Mouse (Mus musculus) NIH3T3 (cell line): Measurements from ENCODE around the gene Cuta.

Experiments used
- DNase-seq: peaks from one replicate; pipeline ENCODE4 v3.0.0-alpha.2; 2012; ENCODE audit warnings: low read depth

The Cuta gene

DNA sequence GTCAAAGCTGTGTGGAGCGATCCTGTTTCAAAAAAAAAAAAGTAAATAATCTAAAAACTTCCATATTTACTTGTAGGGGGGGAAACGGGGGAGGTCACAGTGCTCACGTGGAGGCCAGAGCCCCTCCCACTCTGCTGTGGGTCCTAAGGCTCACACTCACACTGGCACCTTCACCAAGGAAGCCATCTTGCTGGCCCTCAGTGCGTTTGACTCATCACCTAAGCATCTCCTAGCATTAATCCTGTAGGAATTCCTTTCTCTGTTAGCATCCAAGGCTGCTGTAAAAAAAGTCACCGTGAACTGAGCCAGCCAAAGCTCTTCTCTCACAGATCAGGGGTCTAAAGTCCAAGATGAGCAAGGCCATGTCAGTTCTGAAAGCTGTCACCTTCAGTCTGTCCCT is 16.9 kb upstream of the Cuta start:
- peak; percentile 83 for DNase-seq

DNA sequence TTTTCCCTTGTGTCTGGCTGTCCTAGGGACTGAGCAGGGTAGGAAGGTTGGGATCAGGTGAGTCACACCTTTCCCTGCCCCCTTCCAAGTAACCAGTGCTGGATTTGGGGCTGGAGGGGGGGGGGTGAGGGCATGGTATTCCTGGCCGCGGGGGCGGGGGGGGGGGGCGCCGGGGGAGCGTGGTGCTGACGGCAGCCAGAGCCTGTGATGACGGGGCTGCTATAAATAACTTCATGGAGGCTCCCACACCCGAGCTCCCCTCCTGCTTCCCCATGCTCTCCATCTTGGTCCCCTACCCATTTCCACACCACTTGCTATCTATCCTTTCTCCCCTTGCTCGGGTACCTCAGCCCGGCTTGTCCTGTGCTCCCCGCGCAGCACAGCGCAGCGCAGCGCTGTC is 14.4 kb upstream of the Cuta start:
- DNase-seq = peak; percentile 53

DNA sequence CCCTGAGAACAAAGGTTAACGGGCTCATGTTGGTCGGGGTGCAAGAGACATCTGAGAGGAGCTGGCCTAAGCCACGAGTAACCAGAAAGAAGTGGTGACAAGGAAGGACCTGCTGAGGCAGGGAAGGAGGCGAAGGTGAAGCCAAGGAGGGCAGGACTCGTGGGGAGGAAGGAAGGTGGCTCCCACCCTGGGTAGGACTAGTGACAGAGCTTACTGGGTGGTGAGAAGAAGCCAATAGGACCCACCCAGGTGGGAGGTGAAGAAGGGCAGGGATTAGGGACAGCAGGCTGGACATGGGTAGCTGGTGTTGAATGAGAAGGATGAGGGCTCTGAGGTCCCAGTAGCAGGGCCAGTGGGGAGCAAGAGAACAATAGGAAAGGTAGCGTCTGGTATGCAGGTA is 13.8 kb upstream of the Cuta start:
- DNase-seq = no peak

DNA sequence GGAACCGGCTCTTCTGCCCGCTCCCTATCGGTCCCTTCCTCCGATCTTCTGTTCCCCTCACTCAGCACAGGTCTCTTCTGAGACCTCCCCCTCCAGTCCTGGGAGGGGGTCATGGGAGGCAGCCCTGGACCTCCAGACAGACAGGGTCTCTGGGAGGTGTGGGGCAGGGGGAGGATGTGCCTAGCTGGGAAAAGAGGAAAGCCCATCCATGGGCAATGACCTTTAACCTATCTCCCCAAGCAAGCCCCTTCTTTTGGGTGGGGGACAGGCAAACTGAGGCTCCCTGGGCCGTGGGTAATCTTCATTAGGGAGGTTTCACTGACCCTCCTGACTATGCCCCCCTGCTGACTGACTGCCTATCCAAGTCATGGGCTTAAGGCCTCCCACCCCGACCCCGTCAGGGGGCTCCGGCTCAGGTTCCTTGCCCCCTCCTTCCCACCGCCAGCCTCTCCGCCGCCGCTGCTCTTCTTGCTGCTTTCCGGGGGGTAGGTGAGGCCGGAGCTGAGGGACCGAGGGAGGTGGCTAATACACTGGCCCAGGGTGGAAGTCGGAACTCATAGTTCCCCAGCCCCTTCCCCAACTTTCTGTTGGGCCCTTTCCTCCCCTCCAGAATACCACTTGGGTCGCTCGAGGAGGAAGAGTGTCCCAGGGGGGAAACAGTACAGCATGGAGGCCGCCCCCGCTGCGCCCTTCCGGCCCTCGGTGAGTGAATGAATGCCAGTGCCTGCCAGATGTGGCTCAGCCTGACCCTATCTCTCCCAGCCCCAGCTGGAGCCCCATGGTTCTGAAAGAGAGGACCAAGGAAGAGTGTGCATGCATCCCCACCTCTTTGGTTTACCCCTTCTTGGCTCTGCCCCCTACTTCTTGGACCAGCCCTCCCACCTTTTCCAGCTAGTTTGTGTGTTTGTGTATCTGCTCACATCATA is 12.8 kb upstream of the Cuta start:
- no peak for DNase-seq

DNA sequence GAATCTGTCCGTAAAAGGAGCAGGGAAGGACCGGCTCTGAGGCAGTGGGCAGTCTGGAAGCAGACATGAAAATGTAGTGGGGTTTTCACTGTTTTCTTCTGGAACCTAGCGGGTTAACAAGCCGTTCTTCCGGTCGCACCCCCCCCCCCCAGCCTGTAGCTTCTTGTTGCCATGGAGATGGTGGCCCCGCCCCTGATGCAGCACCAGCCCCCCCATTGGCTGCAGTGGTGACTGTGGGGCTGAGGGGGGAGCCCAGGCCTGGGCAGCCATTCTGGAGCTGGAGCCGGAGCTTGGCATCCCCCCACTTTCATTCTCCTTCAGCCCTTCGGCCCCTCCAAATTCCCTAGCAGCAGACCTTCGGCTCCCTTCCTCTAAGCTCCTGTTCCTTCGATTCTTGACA is 12.0 kb upstream of the Cuta start:
- DNase-seq = peak; percentile 26

DNA sequence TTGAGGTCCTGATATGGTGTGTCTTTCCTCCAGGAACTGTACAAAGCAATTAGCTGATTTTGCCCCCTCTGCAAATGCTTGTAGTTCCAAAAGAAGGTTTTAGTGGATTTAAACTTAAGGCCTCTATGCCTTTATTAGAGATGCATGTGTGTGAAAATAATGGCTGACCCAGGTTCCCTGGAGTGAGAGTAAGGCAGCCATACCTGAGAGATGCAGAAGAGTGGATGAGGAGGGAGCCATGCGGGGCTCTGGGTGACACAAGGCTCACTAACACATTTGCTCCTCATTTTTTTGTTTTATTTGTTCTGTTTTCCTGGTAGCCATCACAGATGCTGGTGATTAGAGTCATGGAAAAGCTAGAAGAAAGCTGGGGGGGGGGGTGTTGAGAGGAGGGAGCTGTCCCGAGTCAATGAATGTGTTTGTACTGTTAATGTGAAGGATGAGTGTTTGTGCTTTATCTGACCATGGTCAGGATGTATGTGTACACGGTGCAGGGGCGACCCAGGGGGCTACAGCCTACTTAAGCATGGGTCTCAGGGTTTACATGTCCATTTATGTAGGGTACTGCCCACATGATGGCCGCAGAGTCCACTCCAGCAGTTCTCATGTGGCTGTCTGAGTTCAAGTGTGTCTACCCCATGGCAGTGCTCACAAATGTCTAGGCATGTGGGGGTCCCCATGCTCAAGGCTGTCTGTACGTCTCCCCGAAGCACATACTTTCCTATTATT is 11.4 kb upstream of the Cuta start:
- DNase-seq = no peak

DNA sequence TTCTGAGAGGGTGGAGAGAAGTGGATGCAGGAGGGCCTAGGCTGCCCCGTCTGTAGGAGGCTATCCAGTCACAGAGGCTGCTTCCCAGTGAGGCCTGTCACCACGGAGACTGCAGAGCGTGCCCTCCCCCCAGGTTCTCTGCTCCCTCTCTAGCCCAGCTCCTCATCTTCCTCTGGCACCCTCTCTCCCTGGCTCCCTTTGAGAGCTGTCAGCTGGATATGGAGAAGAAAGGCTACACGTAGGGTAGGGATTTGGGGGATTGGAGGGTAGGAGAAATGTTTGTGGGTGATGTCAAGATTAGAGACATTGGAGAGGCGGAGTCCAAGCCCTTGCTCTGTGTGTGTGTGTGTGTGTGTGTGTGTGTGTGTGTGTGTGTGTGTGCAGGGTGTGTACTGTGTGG is 10.5 kb upstream of the Cuta start:
- DNase-seq = peak; percentile 22

DNA sequence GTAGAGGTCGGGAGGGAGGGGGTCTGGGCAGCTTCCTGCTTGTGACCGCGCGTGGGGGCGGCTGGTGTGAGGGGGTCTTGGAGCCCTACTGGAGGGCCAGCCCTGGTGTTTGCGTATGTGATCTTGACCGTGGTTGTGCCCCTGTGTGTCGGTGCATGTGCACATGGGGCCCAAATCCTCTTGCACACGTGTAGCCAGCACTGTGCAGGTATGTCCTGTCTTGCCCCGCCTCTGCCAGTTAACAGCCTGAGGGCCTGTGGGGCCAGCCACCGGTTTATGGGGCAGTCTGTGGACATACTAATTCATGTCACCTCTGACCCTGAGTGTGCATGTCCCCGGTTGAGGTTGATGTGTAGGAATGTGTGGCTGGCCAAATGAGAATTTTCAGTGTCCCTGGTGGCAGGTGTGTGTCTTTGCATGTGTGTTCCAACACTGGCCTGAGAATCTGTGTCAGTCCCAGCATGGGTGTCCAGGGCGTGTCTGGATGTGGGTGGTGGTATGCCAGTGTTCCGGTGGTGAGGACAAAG is 9.7 kb upstream of the Cuta start:
- DNase-seq = peak; percentile 45

DNA sequence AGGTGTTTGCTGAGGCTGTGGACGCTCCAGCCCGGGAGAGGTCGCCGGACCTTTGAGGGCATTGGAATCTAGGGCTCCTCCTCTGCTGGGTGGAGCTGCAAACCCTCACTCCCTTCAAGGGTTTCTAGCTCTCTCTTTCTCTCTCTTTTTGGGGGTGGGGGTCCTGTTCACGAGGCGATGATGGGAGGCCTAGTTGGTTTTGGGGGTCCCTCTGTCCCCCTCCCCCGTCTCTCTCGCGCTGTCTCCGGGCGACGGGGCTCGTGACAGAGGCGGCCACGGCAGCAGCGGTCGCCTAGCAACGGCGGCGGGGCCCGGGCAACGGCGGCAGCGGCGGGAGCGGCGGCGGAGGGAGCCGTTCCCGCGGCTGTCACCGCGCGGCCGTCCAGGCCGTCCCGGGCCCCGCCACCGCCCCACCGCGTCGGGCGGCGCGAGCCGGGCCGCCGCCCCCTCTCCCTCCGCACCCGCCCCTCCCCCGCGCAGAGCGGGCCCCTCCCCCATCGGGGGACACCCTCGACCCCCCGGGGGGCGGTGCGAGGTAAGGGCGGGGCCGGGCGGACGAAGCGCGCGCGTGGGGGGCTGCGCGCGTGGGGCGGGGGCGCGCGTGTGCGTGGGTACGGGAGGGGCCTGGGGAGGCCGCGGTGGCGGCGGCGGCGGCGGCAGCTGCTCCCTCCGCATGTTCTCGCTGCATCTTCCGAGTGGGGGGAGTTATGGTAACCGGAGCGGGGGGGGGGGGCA is 9.1 kb upstream of the Cuta start:
- DNase-seq = peak; percentile 59

DNA sequence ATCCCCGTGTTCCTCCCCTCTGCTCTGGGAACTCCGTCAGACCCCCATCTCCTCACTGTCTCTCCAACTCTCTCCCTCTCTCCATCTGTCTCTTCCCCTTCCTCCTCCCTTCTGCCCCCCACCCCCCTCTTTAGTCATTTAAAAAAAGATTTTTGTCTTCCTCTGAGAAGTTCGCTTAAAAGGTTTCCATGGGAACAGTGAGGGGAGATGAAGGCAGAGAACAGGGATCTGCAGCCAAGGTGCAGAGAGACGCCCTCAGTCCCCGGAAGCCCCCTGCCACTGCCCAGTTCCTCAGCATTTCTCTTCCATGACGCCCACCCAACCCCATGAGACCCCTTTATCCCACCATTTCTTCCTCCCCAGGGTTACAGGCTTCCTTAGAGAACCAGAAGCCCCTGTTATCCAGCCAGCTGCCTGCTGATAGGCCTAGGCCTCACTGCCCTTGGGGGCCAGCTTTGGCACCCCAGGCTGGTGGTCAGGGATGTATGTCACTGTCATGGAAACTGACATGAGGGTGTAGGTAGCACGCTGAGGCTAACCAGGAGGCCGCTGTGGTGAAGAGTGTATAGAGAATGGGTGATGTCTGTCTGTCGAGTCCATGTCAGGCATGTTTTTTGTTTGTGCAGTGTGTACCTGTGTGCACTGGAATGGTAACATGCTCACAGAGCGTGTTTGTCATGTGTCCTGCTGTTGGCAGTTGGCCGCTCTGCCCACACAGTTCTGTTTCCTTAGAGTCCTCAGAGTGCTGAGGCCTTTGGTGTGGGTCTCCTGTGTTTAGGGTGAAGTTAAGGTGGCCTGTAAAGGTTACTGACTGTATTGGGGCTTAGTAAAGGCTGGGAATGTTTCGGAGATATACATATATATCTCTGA is 8.1 kb upstream of the Cuta start:
- DNase-seq = no peak

DNA sequence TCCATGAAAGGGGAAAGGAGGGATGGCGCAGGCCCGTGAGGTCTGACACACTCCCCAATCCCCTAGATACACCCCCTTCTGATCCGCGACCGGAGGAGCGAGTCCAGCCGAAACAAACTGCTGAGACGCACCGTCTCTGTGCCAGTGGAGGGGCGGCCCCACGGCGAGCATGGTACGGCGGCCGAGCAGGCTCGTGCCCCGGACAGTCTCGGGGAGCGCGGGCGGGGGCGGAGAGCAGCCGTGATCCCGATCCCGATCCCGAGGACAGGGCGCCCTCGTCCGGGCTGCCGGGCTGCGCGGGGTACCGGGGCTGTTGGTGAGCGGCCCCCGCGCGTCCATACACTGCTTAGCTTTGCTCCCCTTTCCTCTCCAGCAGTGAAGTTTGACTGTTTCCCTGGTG is 7.2 kb upstream of the Cuta start:
- DNase-seq = no peak

DNA sequence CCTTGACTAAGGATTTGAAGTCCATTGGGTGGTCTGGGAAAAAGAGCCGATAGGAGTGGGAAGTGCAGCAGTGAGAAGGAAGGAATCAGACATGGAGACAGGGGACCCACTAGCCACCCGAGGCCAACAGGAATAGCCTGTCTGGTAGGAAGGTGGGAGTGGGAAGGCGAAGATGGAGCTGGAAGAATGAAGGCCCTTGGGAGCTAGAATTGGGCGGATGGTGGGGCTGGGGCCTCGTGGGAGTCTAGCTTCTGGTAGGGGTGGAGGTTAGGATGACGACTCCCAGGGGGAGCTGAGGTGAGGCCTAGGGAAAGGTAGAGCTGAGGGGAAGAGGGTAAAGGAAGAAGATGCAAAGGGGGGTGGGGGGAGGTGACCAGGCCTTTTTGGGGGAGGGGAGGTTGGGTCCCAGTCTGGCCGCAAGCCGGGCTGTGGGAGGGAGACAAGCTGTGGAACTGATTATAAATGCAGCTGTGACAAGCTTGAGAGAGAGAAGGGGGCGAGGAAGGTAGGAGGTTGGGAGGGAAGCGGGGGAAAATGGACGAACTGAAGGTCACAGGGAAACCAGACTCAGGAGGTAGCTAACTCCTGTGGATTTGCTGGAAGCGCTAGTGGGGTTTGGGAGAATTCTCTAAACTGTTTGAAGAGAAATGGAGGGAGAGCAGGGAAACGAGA is 6.6 kb upstream of the Cuta start:
- no peak for DNase-seq

DNA sequence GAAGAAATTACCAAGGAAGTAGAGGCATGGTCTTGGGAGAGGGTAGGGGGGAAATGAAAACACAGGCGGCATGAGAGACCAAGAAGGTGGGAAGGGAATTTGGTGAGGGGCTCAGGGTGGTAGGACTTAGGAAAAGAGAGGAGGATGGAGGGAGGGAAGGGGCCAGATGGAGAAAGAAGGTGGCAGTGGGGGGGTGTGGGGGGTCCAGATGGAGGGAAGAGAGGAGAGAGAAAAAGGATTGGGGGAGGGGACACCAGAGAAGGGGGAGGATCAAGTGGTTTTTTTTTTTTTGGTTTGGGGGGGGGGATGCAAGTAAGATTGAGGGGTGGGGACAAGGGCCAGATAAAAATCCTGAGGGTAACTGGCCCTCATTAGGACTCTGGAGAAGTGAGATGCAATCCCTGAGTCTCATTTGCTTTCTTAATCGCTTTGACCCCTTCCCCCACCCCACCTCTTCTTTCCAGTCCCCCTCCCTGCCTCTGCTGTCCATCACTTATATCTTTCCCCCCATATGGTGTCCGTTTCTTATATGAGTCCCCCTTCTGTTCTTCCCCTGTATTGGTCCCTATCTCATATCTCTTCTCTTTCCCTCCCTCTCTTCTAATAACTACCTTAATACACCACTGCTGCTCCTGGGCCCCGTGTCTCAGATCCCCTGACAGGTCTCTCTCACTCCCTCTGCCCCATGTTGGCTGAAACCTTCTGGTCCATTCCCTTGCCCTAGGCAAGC is 2.6 kb upstream of the Cuta start:
- peak; percentile 41 for DNase-seq

DNA sequence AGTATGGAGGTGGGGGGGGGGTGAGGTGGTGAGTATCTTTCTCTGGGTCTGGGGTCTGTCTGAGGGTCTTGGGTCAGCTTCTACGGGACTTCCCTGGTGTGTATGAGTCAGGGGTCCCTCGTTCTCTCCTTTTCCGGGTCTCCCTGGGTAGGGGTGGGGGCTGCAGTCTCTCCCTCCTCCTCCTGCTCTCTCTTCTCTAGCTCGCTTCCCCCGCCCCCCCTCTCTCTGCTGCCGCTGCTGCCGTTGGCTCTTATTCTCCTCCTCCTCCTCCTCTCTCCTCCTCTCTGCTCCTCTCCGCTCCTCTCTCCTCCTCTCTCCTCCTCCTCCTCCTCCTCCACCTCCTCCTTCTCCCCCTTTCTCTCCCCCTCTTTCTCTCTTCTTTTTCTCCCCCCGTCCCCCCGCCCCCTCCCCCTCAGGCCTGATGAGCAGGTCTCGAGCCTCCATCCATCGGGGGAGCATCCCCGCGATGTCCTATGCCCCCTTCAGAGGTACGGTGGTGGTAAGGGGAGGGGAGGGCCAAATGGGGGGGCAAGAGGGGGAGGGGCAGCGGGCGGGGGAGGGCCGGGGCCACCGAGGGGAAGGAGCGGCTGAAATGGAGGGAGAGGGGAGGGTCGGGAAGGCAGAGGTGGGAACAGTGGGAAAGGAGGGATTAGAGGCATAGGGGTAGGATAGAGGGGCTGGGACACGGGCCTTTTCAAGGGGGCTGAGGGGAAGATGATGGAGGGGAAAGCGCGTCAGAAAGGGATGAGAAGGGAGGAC is 1.8 kb upstream of the Cuta start, which contains the start of gene Syngap1:
Gene Syngap1, plus strand, starts transcription at position 223 of the 759 bp plus-strand sequence.
- DNase-seq = peak; percentile 75

DNA sequence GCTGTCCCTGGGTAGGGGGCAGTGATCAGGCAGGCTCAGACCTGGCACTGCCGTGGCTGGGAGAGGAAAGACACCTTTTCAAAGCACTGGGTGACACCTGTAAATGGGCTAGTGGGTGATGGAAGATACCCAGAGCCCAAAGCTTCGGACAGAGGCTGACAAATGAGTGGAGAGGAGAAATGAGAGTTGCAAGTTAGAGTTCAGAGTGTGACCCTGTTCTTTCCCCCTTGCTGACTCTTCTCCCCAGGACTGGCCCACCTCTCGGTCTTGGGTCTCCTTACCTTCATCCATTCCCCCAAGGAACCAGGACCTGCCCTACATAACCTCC is 568 bp upstream of the Cuta start:
- no peak for DNase-seq

DNA sequence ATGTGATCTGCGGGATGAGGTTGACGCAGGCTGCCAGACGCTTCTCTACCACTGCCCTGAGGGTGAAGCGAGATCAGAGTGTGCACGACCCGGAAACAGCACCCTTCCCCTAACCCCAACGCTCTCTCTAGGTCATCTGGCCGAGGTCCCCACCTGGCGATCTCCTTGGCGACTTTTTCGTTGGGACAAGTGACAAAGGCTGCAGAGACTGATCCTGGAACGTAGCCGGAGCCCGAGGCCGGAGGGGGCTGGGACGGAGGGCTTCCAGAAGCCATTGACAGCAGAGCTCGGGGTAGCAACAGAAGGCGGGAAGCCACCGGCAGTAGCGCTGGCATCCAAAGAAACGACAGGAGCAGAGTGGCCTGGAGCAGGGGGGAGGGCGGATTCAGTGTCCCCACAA is 638 bp downstream of the Cuta start:
- DNase-seq = no peak

DNA sequence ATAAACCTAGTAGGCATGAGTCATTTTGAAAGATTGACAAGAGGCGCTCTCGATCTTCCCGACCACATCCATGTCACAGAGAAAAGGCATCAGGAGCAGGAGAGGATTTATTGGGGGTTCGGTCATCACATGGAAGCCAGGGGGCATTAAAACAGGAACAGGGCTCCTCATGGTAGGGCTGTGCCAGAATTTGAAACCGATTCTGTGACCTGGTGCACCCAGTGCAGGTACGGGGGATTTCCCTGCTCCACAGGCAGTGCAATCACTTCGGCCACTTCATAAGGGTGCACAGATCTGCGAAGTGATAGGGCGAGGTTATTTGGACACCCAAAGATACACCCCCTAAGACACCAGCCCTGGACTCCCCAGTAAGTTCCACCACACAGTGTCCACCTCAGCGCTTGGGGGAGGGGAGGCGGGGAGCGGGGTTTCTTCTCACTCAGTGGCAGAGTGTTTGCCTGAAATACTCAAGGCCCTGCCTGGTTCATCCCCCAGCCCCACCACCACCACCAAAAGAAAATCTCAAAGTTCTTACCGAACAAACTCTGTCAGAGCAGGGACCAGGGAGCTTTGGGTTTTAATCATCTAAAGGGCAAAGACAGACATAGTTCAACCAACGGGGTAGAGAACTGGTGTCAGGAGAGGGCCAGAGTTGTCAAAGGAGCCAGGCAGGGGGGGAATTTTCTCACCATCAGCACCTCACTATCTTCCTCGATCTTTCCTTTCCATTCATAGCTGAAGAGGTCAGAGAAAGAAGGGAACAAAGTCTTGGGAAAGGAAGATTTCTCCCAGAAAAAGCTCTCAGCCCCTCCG is 1.3 kb downstream of the Cuta start:
- DNase-seq = no peak

DNA sequence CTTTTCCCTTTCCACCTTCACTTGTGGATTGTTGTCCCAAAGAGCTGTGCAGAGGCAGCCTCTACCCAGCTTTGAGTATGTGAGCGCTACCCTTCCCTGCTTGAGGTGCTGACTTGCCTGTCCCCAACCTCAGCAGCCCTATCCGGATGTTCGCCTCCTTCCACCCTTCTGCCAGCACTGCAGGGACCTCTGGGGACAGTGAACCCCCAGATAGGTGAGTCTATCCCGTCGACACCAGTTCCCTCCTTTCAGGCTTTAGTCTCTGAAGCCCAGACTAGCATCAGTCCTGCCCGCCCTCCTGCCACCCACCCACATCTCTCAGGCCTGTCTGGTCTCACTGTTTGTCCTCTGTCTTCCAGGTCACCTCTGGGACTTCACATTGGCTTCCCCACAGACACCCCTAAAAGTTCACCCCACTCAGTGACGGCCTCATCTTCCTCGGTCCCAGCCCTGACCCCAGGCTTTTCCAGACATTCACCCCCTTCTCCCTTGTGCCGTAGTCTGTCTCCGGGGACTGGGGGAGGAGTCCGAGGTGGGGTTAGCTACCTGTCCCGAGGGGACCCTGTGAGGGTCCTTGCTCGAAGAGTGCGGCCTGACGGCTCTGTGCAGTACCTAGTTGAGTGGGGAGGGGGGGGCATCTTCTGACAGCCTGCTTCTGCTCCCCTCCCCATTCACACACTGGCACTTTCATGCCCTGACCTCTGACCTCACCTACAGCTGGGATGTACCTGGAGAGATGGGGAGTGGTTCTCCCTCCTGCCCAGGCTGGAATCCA is 2.3 kb downstream of the Cuta start:
- DNase-seq = no peak
